Mouse (Mus musculus): Measurements from ENCODE around the gene H2afx.

DNA sequence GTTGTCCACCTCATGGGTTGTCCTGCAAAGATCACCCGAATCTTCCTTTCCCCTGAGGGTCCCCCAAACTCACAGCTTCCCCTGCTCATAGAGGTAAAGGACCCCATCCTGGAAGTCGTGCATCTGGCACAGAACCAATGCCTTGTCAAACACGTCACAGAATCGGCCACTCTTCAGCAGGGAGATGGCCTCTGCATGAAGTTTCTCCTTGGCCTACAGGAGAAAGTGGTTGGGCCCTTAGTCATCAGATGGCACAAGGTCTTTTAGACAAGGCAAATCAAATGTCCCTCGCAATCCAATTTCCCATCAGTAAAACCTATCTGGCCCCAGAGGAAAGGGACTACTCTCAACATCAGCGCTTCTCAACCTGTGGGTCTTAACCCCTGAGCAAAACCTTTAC is 18.6 kb downstream of the H2afx start:
- no peak for TF ChIP-seq POLR2A (IDR thresholded peaks at IDR 0.05; ENCODE audit: insufficient read length, low read depth)
- no peak for TF ChIP-seq E2F4 (IDR thresholded peaks at IDR 0.05; ENCODE audit: insufficient read depth)
- no peak for TF ChIP-seq POLR2AphosphoS2 (IDR thresholded peaks at IDR 0.05; ENCODE audit: insufficient read length, low read depth)
- TF ChIP-seq SRF (IDR thresholded peaks at IDR 0.05; ENCODE audit: control insufficient read depth, insufficient read length, low read depth): no peak
- no peak for TF ChIP-seq TCF3 (IDR thresholded peaks at IDR 0.05; ENCODE audit: insufficient read length, low read depth)
- no peak for TF ChIP-seq MAX (IDR thresholded peaks at IDR 0.05; ENCODE audit: low read depth)
- no peak for TF ChIP-seq USF1 (IDR thresholded peaks at IDR 0.05; ENCODE audit: low read depth)
- TF ChIP-seq TCF12 (IDR thresholded peaks at IDR 0.05; ENCODE audit: insufficient read depth, poor library complexity, severe bottlenecking): no peak
- TF ChIP-seq MYOG (IDR thresholded peaks at IDR 0.05; ENCODE audit: control insufficient read depth in 1 of 3, insufficient read depth in 1 of 3, insufficient read length in 2 of 3, low read depth in 2 of 3): no peak
- no peak for TF ChIP-seq CEBPB (IDR thresholded peaks at IDR 0.05; ENCODE audit: insufficient read depth, poor library complexity, severe bottlenecking)
- TF ChIP-seq MYOD1 (IDR thresholded peaks at IDR 0.05; ENCODE audit: control insufficient read depth in 1 of 3, insufficient read length in 2 of 3, low read depth in 2 of 3): no peak
